Mouse (Mus musculus): ENCODE results near the gene Atp8b3.

The Atp8b3 gene

GRCm38 (mm10) chr10:80538710-80539394 is at the start of gene Atp8b3:
Gene Atp8b3, minus strand, starts transcription at chr10:80539124.
- ChIA-PET POLR2A (interaction anchor here (0.5 to 4.2 kb wide), 79 partner anchors 9 to 782 kb away, joined by 3 to 74 read pairs (median 4); partner anchors contain the start of genes Mbd3 (in 3 of the 4), Rexo1 (in 3 of the 4), Csnk1g2 (in 2 of the 4) and Mum1 (in 2 of the 4)), CTCF (interaction anchor here (0.5 to 3.2 kb wide), 85 partner anchors 8 to 664 kb away, joined by 3 to 30 read pairs (median 4); partner anchors contain the start of genes Rexo1 (in 4 of the 4), Abhd17a (in 2 of the 4), Csnk1g2 (in 2 of the 4) and Adamtsl5 (in 1 of the 4))

DNA sequence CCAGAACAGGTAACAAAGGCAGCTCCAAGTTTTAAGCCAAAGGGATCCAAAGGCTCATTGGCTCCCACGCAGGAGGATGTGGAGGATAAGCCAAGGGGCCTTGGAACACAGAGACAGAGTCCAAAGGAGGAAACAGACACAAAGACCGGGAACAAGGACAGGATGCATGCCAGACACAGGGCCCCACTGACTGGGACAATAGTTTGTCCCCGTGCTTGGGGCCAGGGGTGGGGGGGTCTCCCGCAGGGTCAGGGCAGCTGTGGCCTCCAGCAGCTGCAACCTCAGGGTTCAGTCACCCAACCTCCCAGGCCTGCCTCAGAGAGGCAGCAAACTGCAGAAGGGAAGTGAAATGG is 48.4 kb upstream of the Atp8b3 start:
- POLR2A ChIA-PET: interaction anchor here (0.6 to 9.8 kb wide), 24 partner anchors 8 to 1071 kb away, joined by 3 to 214 read pairs (median 4); partner anchors contain the start of genes Csnk1g2 (in 3 of the 4), Klf16 (in 2 of the 4), Mknk2 (in 2 of the 4) and Adat3 (in 1 of the 4)
- CTCF ChIA-PET: interaction anchor here in 3 of 4 experiments (0.6 to 1.6 kb wide), 5 partner anchors 9 to 213 kb away, joined by 3 to 5 read pairs (median 3); no protein-coding TSS in a partner anchor

DNA sequence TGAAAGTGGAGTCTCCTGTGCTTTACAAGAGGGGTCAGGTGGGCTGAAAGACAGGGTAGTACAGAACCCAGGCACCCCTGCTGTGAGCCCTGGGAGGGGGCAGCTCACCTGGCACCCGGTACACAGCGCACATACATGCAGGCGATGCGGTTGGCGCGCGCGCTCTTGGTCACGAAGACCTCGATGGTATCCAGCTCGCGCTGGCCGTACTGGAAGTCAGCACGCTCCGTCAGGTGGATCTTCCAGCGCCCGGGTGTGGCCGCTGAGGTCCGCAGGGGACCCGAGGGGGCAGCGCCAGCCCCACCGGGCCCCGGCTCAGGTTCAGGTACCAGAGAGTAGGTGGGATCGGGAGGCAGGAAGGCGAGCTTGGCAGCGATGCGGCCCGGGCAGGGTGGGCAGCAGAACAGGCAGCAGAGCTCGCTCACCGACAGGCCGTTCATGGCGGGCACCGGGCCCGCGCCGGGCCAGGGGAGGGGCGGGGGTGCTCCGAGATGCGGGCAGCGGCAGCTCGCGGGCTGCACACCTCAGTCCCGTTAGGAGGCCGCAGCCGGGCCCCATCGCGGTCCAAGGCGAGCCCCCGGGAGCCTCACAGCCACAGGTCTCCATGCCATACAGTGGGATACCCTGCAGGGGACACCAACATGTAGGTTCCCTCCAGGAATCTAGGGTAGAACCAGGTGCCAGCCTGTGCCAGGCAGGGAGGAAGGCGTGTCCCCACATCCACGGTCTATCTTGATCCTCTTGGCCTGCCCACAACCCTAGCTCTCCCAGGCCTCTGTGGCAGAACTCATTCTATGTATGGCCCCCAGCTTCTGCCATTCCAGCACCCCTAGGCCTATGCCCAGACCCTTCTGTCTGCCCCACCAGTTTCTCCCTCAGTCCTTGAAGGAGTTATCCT is 47.7 kb upstream of the Atp8b3 start:
- POLR2A ChIA-PET: interaction anchor here (0.6 to 9.8 kb wide), 31 partner anchors 8 to 1071 kb away, joined by 3 to 214 read pairs (median 4); partner anchors contain the start of genes Csnk1g2 (in 3 of the 4), Klf16 (in 2 of the 4), Mknk2 (in 2 of the 4) and Adat3 (in 1 of the 4)
- CTCF ChIA-PET: interaction anchor here (0.6 to 1.6 kb wide), 8 partner anchors 8 to 213 kb away, joined by 3 to 7 read pairs (median 4); no protein-coding TSS in a partner anchor

DNA sequence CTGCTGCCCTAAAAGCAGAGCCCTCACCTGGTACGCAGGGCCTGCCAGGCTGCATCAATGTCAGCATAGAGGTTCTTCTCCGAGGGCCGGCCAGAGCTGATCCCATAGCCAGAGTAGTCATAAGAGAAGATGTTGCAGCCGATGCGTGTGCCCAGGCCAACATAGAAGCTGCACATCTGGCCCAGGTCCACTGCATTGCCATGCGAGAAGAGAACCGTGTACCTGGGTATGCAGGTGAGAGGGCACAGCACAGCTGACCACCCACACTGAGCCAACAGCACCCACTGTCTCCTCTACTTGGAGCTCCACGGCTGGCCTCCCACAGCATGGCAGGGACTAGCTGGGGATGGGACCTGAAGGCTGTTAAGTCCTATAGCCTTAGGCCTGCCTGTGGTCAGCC is 46.7 kb upstream of the Atp8b3 start:
- ChIA-PET POLR2A (interaction anchor here in 3 of 4 experiments (0.6 to 9.8 kb wide), 16 partner anchors 10 to 91 kb away, joined by 3 to 214 read pairs (median 6); partner anchors contain the start of genes Mknk2 (in 2 of the 3), Csnk1g2 (in 1 of the 3) and Rexo1 (in 1 of the 3)), CTCF (interaction anchor here in 2 of 4 experiments (0.9 to 1.7 kb wide), 3 partner anchors 25 to 75 kb away, joined by 5 to 6 read pairs (median 5); no protein-coding TSS in a partner anchor)

GRCm38 (mm10) chr10:80584642-80585552 is 46.0 kb upstream of the Atp8b3 start:
- ChIA-PET POLR2A (interaction anchor here in 3 of 4 experiments (0.5 to 9.8 kb wide), 42 partner anchors 11 to 418 kb away, joined by 3 to 214 read pairs (median 4); partner anchors contain the start of genes Csnk1g2 (in 2 of the 3), Mknk2 (in 2 of the 3), Adat3 (in 1 of the 3) and Atp8b3 (in 1 of the 3)), CTCF (interaction anchor here in 2 of 4 experiments (0.8 to 2.0 kb wide), 11 partner anchors 15 to 137 kb away, joined by 3 to 7 read pairs (median 4); partner anchors contain the start of gene Atp8b3 (in 1 of the 2))

GRCm38 (mm10) chr10:80584045-80584488 is 45.1 kb upstream of the Atp8b3 start:
- POLR2A ChIA-PET: interaction anchor here in 3 of 4 experiments (0.5 to 9.8 kb wide), 45 partner anchors 10 to 346 kb away, joined by 3 to 214 read pairs (median 4); partner anchors contain the start of genes Csnk1g2 (in 2 of the 3), Gadd45b (in 2 of the 3), Mknk2 (in 2 of the 3) and Adat3 (in 1 of the 3)
- CTCF ChIA-PET: interaction anchor here in 2 of 4 experiments (0.8 to 2.0 kb wide), 12 partner anchors 15 to 138 kb away, joined by 3 to 7 read pairs (median 4); partner anchors contain the start of genes Atp8b3 (in 1 of the 2) and Csnk1g2 (in 1 of the 2)

GRCm38 (mm10) chr10:80583047-80583446 is 44.1 kb upstream of the Atp8b3 start:
- ChIA-PET POLR2A (interaction anchor here in 2 of 4 experiments (0.6 to 9.8 kb wide), 25 partner anchors 9 to 346 kb away, joined by 3 to 214 read pairs (median 4); partner anchors contain the start of genes Csnk1g2 (in 2 of the 2), Mknk2 (in 2 of the 2), Adat3 (in 1 of the 2) and Atp8b3 (in 1 of the 2)), CTCF (interaction anchor here in 2 of 4 experiments (0.6 to 2.0 kb wide), 5 partner anchors 13 to 94 kb away, joined by 3 to 7 read pairs (median 5); no protein-coding TSS in a partner anchor)

DNA sequence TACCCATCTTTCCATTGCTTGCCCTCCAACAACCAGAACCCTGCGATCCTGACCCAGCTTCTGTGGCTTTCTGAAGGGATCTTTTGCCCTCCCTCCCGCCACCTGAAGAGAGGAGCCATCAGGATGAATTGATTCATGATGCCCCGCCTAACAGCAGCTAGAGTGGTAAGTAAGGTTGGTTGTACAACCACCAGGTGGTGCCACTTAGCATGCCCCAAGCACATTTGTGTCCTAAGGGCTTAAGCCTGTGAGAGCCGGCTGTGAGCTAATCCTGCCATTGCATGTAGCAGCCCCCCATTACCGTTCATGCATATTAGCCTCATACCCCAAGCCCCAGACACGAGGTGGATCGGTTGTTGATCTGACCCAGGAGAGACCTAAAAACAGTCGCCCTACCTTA is 40.0 kb upstream of the Atp8b3 start:
- ChIA-PET POLR2A (interaction anchor here (0.7 to 4.9 kb wide), 101 partner anchors 8 to 597 kb away, joined by 3 to 200 read pairs (median 4); partner anchors contain the start of genes Abhd17a (in 4 of the 4), Csnk1g2 (in 3 of the 4), Rexo1 (in 3 of the 4) and Adat3 (in 2 of the 4)), CTCF (interaction anchor here (0.6 to 3.9 kb wide), 114 partner anchors 8 to 619 kb away, joined by 3 to 55 read pairs (median 4); partner anchors contain the start of genes Mknk2 (in 3 of the 4), Abhd17a (in 2 of the 4), Csnk1g2 (in 2 of the 4) and Rexo1 (in 2 of the 4))

DNA sequence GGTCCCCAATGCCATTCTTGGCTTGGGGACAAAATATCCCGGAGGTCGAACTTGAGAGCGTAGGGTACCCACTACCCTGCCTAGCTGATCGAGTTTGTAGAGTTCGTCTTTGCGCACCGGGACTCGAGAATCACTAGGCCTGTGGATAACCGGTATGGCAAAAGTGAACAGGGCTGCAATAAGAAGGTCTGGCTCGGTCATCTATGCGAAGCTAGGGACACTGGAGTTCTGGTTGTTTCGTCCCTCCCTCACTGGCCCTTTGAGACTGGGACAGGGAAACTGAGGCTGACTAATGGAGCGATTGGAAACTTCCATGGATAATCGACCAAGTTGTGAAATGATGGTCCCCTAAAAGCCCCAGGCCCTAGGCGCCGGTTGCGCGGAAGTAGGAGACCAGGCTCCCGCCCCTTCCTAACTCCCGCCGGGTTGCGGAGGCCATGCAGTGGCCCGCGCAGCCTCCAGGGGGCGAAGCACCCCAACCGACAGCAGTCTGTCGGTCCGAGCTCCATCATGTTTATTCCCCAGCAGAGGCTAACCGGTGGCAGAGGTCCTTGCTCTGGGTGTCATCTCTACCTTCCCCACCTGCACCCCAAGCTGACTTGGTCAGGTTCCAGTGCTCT is 39.3 kb upstream of the Atp8b3 start:
- ChIA-PET CTCF (interaction anchor here (0.5 to 3.9 kb wide), 118 partner anchors 8 to 619 kb away, joined by 3 to 55 read pairs (median 4); partner anchors contain the start of genes Mknk2 (in 3 of the 4), Abhd17a (in 2 of the 4), Csnk1g2 (in 2 of the 4) and Rexo1 (in 2 of the 4)), POLR2A (interaction anchor here (0.6 to 4.9 kb wide), 106 partner anchors 8 to 598 kb away, joined by 3 to 200 read pairs (median 4); partner anchors contain the start of genes Abhd17a (in 4 of the 4), Csnk1g2 (in 3 of the 4), Rexo1 (in 3 of the 4) and Adat3 (in 2 of the 4))

- POLR2A ChIA-PET: interaction anchor here in 3 of 4 experiments (0.5 to 4.9 kb wide), 67 partner anchors 8 to 410 kb away, joined by 3 to 200 read pairs (median 5); partner anchors contain the start of genes Abhd17a (in 3 of the 3), Csnk1g2 (in 3 of the 3), Rexo1 (in 3 of the 3) and Gadd45b (in 2 of the 3)
- CTCF ChIA-PET: interaction anchor here (0.6 to 3.9 kb wide), 46 partner anchors 8 to 414 kb away, joined by 3 to 55 read pairs (median 6); partner anchors contain the start of genes Rexo1 (in 3 of the 4), Csnk1g2 (in 2 of the 4), Abhd17a (in 1 of the 4) and Adat3 (in 1 of the 4)
These were observed 38.5 kb upstream of the Atp8b3 start, which contains the start of gene Klf16 for GRCm38 (mm10) chr10:80577195-80578130. Gene Klf16, minus strand, starts transcription at chr10:80577321.

- ChIA-PET POLR2A (interaction anchor here in 3 of 4 experiments (0.7 to 4.9 kb wide), 40 partner anchors 7 to 409 kb away, joined by 3 to 200 read pairs (median 7); partner anchors contain the start of genes Csnk1g2 (in 3 of the 3), Rexo1 (in 3 of the 3), Abhd17a (in 1 of the 3) and Adat3 (in 1 of the 3)), CTCF (interaction anchor here (0.6 to 3.9 kb wide), 16 partner anchors 10 to 203 kb away, joined by 3 to 55 read pairs (median 14); partner anchors contain the start of genes Rexo1 (in 3 of the 4), Abhd17a (in 1 of the 4) and Btbd2 (in 1 of the 4))
These were observed 37.6 kb upstream of the Atp8b3 start for GRCm38 (mm10) chr10:80576351-80577194.

DNA sequence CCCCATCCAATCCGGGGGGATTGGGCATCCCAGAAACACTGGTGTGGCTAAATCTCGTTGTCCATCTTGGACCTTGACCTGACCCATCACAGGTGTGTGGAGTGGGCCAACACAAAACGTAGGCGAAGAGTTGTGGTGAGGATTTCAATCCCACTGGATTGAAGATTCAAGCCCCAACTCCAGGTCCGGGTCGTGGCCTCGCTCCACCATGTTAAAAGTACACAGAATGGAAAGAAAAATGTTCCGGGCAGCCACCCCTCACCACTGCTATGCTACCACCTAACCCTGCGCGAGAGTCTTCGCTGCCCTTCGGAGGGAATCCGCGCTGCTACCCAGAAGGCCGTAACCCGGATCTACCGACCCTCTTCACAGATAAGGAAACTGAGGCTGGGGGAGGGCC is 37.0 kb upstream of the Atp8b3 start:
- CTCF ChIA-PET: interaction anchor here in 3 of 4 experiments (0.7 to 1.3 kb wide), 4 partner anchors 85 to 180 kb away, joined by 3 to 8 read pairs (median 4); no protein-coding TSS in a partner anchor
- POLR2A ChIA-PET: interaction anchor here in 3 of 4 experiments (0.7 to 7.7 kb wide), 5 partner anchors 10 to 101 kb away, joined by 4 to 129 read pairs (median 8); partner anchors contain the start of genes Mknk2 (in 2 of the 3) and Rexo1 (in 1 of the 3)

All from embryonic stem cell, embryonic (primary cell).